Mouse (Mus musculus) brain, adult 10 weeks (tissue): Measurements from ENCODE around the gene Asb17. TPM values are rescaled to one million over a fixed set of nuclear protein-coding genes. Genes with fewer than 3 reads are reported as not detected.

Experiments
- polyA plus RNA-seq: library from polyadenylated mRNA; stranded (reverse); fragments of 350-450 nt; fragmentation: Illumina TruSeq; extraction: RNeasy Lipid Tissue Mini Kit (QIAGEN cat#74804); gene quantifications from one replicate; pipeline ENCODE4 v1.2.3, GENCODE M21; 2015; ENCODE audit warnings: low read depth, low replicate concordance

Gene Asb17
- polyA plus RNA-seq, result not detected

DNA sequence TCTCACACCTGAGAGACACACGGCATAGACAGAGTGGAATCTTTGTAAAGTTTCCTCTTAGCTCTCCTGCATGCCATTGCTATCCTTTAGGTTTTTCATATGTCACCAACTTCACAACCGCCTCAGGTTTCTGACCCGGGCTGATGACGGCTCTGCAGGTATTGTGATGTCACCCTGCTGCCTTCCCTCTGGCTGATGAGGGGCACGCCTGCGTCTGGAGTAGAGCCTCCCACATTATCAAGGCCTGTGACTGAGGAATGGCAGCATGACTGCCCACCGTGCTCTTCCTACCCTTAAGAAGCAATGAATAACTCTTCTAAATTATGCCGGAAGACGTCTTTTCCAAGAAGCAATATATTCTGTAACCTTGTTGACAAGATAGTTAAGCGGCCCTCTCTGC lies at the start of gene Asb17:
Gene Asb17 (plus strand): TSS at position 180 of the 400 bp plus-strand sequence.

Other genes with a start within 250 kb of the Asb17 start
- 8.2 TPM for gene St6galnac3, start 119.0 kb upstream of the Asb17 start, polyA plus RNA-seq
- not detected for gene Msh4, start 61.9 kb downstream of the Asb17 start, polyA plus RNA-seq
- gene Rabggtb, start 68.8 kb downstream of the Asb17 start, polyA plus RNA-seq, result 88.4 TPM
- 70.9 TPM for gene Acadm, start 100.4 kb downstream of the Asb17 start, polyA plus RNA-seq
- 6.3 TPM for gene Slc44a5, start 129.2 kb downstream of the Asb17 start, polyA plus RNA-seq